Mouse (Mus musculus) lung, embryonic 14.5 days (tissue): ENCODE measurements around the gene Omp. TPM values are rescaled to one million over a fixed set of nuclear protein-coding genes. Genes with fewer than 3 reads are reported as not detected.
"Not testable (repeated sequence)": the region's sequence is repeated elsewhere in the genome, so short reads cannot be mapped to it uniquely, and the experiment has no call there.

ENCODE experiments used
- ATAC-seq: fragments of 200-750 bp; cut with Nextera tagmentation; 2 replicates; pipeline ENCODE4 v1.8.0; 2017; ENCODE audit warnings: mild to moderate bottlenecking, moderate TSS enrichment, moderate library complexity; ENCODE audit not compliant: insufficient read depth
- DNase-seq: peaks from one replicate; pipeline ENCODE4 v3.0.0-alpha.2; 2015
- H3K27ac ChIP-seq: fragments of 300-500 bp; sonication (generic); 2 replicates; pipeline ENCODE4 v1.5.1; 2014; ENCODE audit warnings: low read depth, mild to moderate bottlenecking, moderate library complexity
- H3K27me3 ChIP-seq: fragments of 300-500 bp; sonication (generic); 2 replicates; pipeline ENCODE4 v1.6.1; 2014; ENCODE audit warnings: low read length, control low read depth; ENCODE audit not compliant: insufficient read depth
- H3K36me3 ChIP-seq: fragments of 300-500 bp; sonication (generic); 2 replicates; pipeline ENCODE4 v1.6.1; 2014; ENCODE audit warnings: control low read depth; ENCODE audit not compliant: insufficient read depth
- H3K4me1 ChIP-seq: fragments of 300-500 bp; sonication (generic); 2 replicates; pipeline ENCODE4 v1.6.1; 2014; ENCODE audit warnings: antibody characterized with exemption, control low read depth; ENCODE audit not compliant: insufficient read depth
- H3K4me2 ChIP-seq: fragments of 300-500 bp; sonication (generic); 2 replicates; pipeline ENCODE4 v1.6.1; 2014; ENCODE audit warnings: mild to moderate bottlenecking
- H3K4me3 ChIP-seq: fragments of 300-500 bp; sonication (generic); 2 replicates; pipeline ENCODE4 v1.5.1; 2014; ENCODE audit warnings: low read depth, low read length
- H3K9ac ChIP-seq: fragments of 300-500 bp; sonication (generic); 2 replicates; pipeline ENCODE4 v1.6.1; 2014
- H3K9me3 ChIP-seq: fragments of 300-500 bp; sonication (generic); 2 replicates; pipeline ENCODE4 v1.6.1; 2016; ENCODE audit warnings: low read depth, low read length, control low read depth
- CTCF ChIP-seq: IDR thresholded peaks from 2 replicates; pipeline ENCODE4 v1.5.1; 2016; ENCODE audit warnings: antibody characterized with exemption, low read depth
- WGBS: fragments of 180-500 bp; shearing (Covaris S2); extraction: QIAGEN DNeasy Blood & Tissue Kit; methylation state at CpG from one replicate; pipeline ENCODE4 v1.1.7; 2014; 5-methylcytosine and 5-hydroxymethylcytosine counted together
- polyA plus RNA-seq: library from polyadenylated mRNA; unstranded; fragments of >200 nt; fragmentation: Nextera tagmentation; extraction: Ambion mirVana; gene quantifications from 2 replicates; pipeline ENCODE4 v1.2.1, GENCODE M21; 2014

The Omp gene
- polyA plus RNA-seq, 1 experiment from 2014 or later, result 0.33 TPM

DNA sequence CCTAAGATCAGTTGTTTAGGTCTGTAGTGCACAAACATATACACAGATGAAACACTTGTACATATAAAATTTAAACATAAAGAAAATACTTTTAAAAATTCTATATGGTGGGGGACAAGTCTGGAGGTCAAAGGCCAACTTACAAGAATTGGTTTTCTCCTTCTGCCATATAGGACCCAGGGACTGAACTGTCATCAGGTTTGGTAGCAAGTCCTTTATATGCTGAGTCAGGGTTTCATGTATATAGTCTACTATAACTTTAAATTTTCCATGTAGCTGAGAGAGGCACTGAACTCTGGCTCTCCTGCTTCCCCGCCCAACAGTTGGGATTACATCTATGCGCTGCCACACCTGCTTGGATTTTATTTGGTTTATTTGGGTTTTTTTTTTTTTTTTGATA is 42.9 kb upstream of the Omp start:
- DNase-seq (no peak), ATAC-seq (no peak)
- 95% methylated on average over 2 of the region's 2 CpGs for WGBS
- no peak overlapping the region for H3K9ac ChIP-seq
- H3K4me1 ChIP-seq, result no peaks in the 10 kb centered on the region
- no peak overlapping the region for H3K27ac ChIP-seq
- TF ChIP-seq CTCF, result no peak
- no peaks in the 10 kb centered on the region for H3K36me3 ChIP-seq
- H3K4me3 ChIP-seq, result no peak overlapping the region
- H3K4me2 ChIP-seq, result no peak overlapping the region
- H3K27me3 ChIP-seq, result peaks cover 12% of the 10 kb centered on the region
- H3K9me3 ChIP-seq, result no peaks in the 10 kb centered on the region

GRCm38 (mm10) chr7:98187332-98187731 is 42.0 kb upstream of the Omp start:
- not testable (repeated sequence) for H3K4me2 ChIP-seq, ATAC-seq, H3K9me3 ChIP-seq, H3K9ac ChIP-seq, H3K4me1 ChIP-seq, H3K4me3 ChIP-seq, H3K27ac ChIP-seq, H3K27me3 ChIP-seq, DNase-seq, H3K36me3 ChIP-seq
- WGBS, result 72% methylated on average over 3 of the region's 3 CpGs

DNA sequence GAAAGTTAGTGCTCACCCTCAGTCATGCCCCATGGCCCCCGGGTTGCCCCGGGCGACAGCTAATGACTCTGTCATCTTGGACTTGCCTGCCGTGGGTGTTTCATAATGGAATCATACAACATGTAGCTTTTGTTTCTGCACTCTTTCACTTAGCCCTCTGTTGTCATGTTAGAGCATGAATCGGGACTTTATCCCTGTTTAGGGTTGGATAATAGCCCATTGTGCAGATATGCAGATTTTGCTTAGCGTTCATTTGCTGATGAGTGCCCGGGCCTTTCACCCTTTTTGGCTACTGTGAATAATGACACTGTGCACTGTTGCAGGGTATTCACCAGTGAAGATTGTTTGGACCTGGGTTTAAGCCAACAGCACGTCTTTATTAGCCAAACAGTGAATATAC is 41.3 kb upstream of the Omp start:
- no peak overlapping the region for H3K9ac ChIP-seq
- H3K4me2 ChIP-seq, result no peak overlapping the region
- H3K27me3 ChIP-seq, result no peaks in the 10 kb centered on the region
- H3K36me3 ChIP-seq, result no peaks in the 10 kb centered on the region
- WGBS, result 65% methylated on average over 8 of the region's 8 CpGs
- H3K27ac ChIP-seq, result no peak overlapping the region
- no peak for TF ChIP-seq CTCF
- H3K4me3 ChIP-seq, result no peak overlapping the region
- H3K4me1 ChIP-seq, result no peaks in the 10 kb centered on the region
- H3K9me3 ChIP-seq, result no peaks in the 10 kb centered on the region
- ATAC-seq (no peak), DNase-seq (no peak)

- no peak overlapping the region for H3K4me3 ChIP-seq
- H3K36me3 ChIP-seq, result no peaks in the 10 kb centered on the region
- H3K27ac ChIP-seq, result no peak overlapping the region
- ATAC-seq (no peak), DNase-seq (no peak)
- H3K27me3 ChIP-seq, result no peaks in the 10 kb centered on the region
- no peaks in the 10 kb centered on the region for H3K9me3 ChIP-seq
- H3K9ac ChIP-seq, result no peak overlapping the region
- H3K4me2 ChIP-seq, result no peak overlapping the region
- H3K4me1 ChIP-seq, result no peaks in the 10 kb centered on the region
- 76% methylated on average over 6 of the region's 6 CpGs for WGBS
- no peak for TF ChIP-seq CTCF
These were observed 40.0 kb upstream of the Omp start for GRCm38 (mm10) chr7:98185326-98185725.

GRCm38 (mm10) chr7:98178560-98179231 is 33.4 kb upstream of the Omp start:
- Histone ChIP-seq H3K36me3 (no peaks in the 10 kb centered on the region), H3K27me3 (no peaks in the 10 kb centered on the region), H3K27ac (no peak overlapping the region; the same call in 1 of the 2 replicates), H3K4me2 (peak overlapping the region; percentile 80), H3K4me3 (peak overlapping the region; percentile 76), H3K9me3 (no peaks in the 10 kb centered on the region), H3K4me1 (0 out of 2 replicates have a peak, but pooled peaks cover 12% of the 10 kb centered on the region), H3K9ac (peak overlapping the region; percentile 50)
- WGBS, result 82% methylated on average over 5 of the region's 5 CpGs
- DNase-seq (no peak), ATAC-seq (peak; percentile 33)
- TF ChIP-seq CTCF, result no peak

GRCm38 (mm10) chr7:98177929-98178559 is 32.7 kb upstream of the Omp start, which contains the start of gene Capn5:
Capn5 (minus strand) TSS chr7:98178274.
- ATAC-seq (peak; percentile 84), DNase-seq (peak; percentile 86)
- peak within 1 kb of the TSS; percentile 80 for H3K4me2 ChIP-seq
- H3K27me3 ChIP-seq, result no peaks in the 10 kb centered on the region
- H3K9me3 ChIP-seq, result no peaks in the 10 kb centered on the region
- WGBS, result 2% methylated on average over 40 of the region's 44 CpGs
- peak; percentile 75 for TF ChIP-seq CTCF
- H3K9ac ChIP-seq, result peak within 1 kb of the TSS; percentile 55
- H3K4me3 ChIP-seq, result peak within 1 kb of the TSS; percentile 76
- no peaks in the 10 kb centered on the region for H3K36me3 ChIP-seq
- H3K4me1 ChIP-seq, result 0 out of 2 replicates have a peak, but pooled peaks cover 12% of the 10 kb centered on the region
- peak within 1 kb of the TSS; percentile 18; the same call in 1 of the 2 replicates for H3K27ac ChIP-seq

- Histone ChIP-seq H3K36me3 (no peaks in the 10 kb centered on the region), H3K4me3 (peak overlapping the region; percentile 76), H3K27ac (no peak overlapping the region), H3K4me1 (0 out of 2 replicates have a peak, but pooled peaks cover 12% of the 10 kb centered on the region), H3K27me3 (no peaks in the 10 kb centered on the region), H3K4me2 (peak overlapping the region; percentile 80), H3K9me3 (no peaks in the 10 kb centered on the region), H3K9ac (peak overlapping the region; percentile 55)
- no peak for TF ChIP-seq CTCF
- DNase-seq, result no peak
- 6% methylated on average over 9 of the region's 9 CpGs for WGBS
- no peak for ATAC-seq
These were observed 32.2 kb upstream of the Omp start for GRCm38 (mm10) chr7:98177566-98177928.
